In the genomic region with DNA sequence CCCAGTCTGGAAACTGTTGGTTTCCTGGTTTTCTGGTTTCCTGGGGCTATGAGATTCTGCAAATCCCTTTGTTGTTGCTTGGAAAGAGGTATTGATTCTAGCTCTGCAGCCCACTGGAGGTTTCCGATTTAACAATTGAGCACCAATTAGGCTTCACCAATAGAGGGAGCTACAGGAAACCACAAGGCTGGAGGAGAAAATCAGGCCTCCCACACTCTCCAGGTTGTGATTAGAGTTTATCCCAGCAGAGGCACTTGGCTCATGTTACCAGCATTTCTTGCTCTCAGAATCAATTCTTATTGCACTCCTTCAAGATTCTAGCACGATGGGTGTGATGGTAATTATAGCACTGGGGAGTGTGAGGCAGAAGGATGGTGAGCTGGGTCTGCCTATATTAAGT, we compare ENCODE assay signal across 12 mouse cellular contexts. TPM values are rescaled to one million over a fixed set of nuclear protein-coding genes. Genes with fewer than 3 reads are reported as not detected.
DNase-seq lines count a peak whose midpoint lies in the region; ATAC-seq and TF ChIP-seq lines count a peak whose summit lies in the region.
"Had no signal": no experiment of that assay in that cellular context is flagged by ENCODE, and none has a peak within 500 bp of the region (broad histone marks: within the 10 kb centered on the region; RNA-seq: fewer than 3 reads in every experiment).

No protein-coding gene starts in this region.

- no peak overlapping the region for H3K9ac ChIP-seq in liver, adult 2 months (ENCODE audit: low read depth, low read length)
- no peak overlapping the region for H3K9ac ChIP-seq in liver, embryonic 11.5 days (ENCODE audit: low read depth, low read length)
- H3K9ac ChIP-seq: embryonic facial prominence, embryonic 13.5 days; hindbrain, embryonic 15.5 days had no signal

- no peaks in the 10 kb centered on the region for H3K79me2 ChIP-seq in liver, adult 2 months (ENCODE audit: control insufficient read depth, insufficient read depth, low read length)

- no peak for ATAC-seq in liver, embryonic 11.5 days (replicated peaks; ENCODE audit: low FRiP score)

- TF ChIP-seq CTCF in cerebellum, adult 2 months (IDR thresholded peaks at IDR 0.05; ENCODE audit: borderline replicate concordance, insufficient read depth, low read depth, low read length): peak; percentile 20; the same call in 1 of the 2 replicates
- peak; percentile 54 for TF ChIP-seq CTCF in liver, adult 2 months (IDR thresholded peaks at IDR 0.05; ENCODE audit: low read depth, low read length)

- no peak overlapping the region for H3K4me3 ChIP-seq in cerebellum, adult 2 months (replicated peaks; ENCODE audit: insufficient read depth, low read depth, low read length)
- no peak overlapping the region for H3K4me3 ChIP-seq in liver, adult 2 months (ENCODE audit: insufficient read depth, low read depth, low read length)
- no peak overlapping the region for H3K4me3 ChIP-seq in liver, embryonic 11.5 days (ENCODE audit: low read depth, low read length)
- H3K4me3 ChIP-seq: embryonic facial prominence, embryonic 13.5 days; hindbrain, embryonic 15.5 days; megakaryocyte, embryonic 14.5 days had no signal

- no peaks in the 10 kb centered on the region for H3K9me3 ChIP-seq in liver, embryonic 11.5 days (ENCODE audit: control insufficient read depth, low read length)
- H3K9me3 ChIP-seq: embryonic facial prominence, embryonic 13.5 days; hindbrain, embryonic 15.5 days had no signal

- no peak for DNase-seq in cerebellum, adult 2 months
- no peak for DNase-seq in cerebellum, adult 11 months
- DNase-seq in liver, adult 2 months (ENCODE audit: extremely low read depth, low read depth, low spot score): peak; percentile 50
- DNase-seq in liver, embryonic 11.5 days (ENCODE audit: low spot score): no peak
- DNase-seq in adipocyte (ENCODE audit: low spot score): peak; percentile 72
- DNase-seq in left cerebral cortex, postnatal 25 days (ENCODE audit: low spot score in 2 of 2): peak; percentile 62 to 79
- DNase-seq in gastrocnemius, postnatal 36 days: no peak
- no peak for DNase-seq in urinary bladder, postnatal 36 days (ENCODE audit: low spot score in 2 of 2)
- DNase-seq: thymus, postnatal 14 days had no signal

- H3K27me3 ChIP-seq in cerebellum, adult 2 months (ENCODE audit: control insufficient read depth, insufficient read depth, low read length): no peaks in the 10 kb centered on the region; the same call in 1 of the 2 replicates
- H3K27me3 ChIP-seq in liver, adult 2 months (ENCODE audit: control insufficient read depth, insufficient read depth, low read length): no peaks in the 10 kb centered on the region
- no peaks in the 10 kb centered on the region for H3K27me3 ChIP-seq in liver, embryonic 11.5 days (replicated peaks; ENCODE audit: control insufficient read depth, insufficient read depth, low read length)
- H3K27me3 ChIP-seq: embryonic facial prominence, embryonic 13.5 days; hindbrain, embryonic 15.5 days had no signal

- H3K36me3 ChIP-seq in liver, adult 2 months (ENCODE audit: control insufficient read depth, insufficient read depth, low read length): no peaks in the 10 kb centered on the region
- H3K36me3 ChIP-seq in liver, embryonic 11.5 days (ENCODE audit: control insufficient read depth, insufficient read depth, low read length): no peaks in the 10 kb centered on the region
- H3K36me3 ChIP-seq: embryonic facial prominence, embryonic 13.5 days; hindbrain, embryonic 15.5 days had no signal

- 29% methylated on average over 2 of the region's 2 CpGs for WGBS in cerebellum, adult 2 months
- 17% methylated on average over 2 of the region's 2 CpGs for whole genome bisulfite sequencing in liver, adult 2 months
- 16% methylated on average over 2 of the region's 2 CpGs for WGBS in liver, embryonic 11.5 days

- no peaks in the 10 kb centered on the region for H3K4me1 ChIP-seq in cerebellum, adult 2 months (ENCODE audit: control insufficient read depth, insufficient read depth, low read length)
- H3K4me1 ChIP-seq in liver, adult 2 months (ENCODE audit: control insufficient read depth, insufficient read depth, low read length): no peaks in the 10 kb centered on the region
- H3K4me1 ChIP-seq in liver, embryonic 11.5 days (replicated peaks; ENCODE audit: control insufficient read depth, insufficient read depth, low read length): no peaks in the 10 kb centered on the region
- H3K4me1 ChIP-seq: embryonic facial prominence, embryonic 13.5 days; hindbrain, embryonic 15.5 days; megakaryocyte, embryonic 14.5 days had no signal

- no peak for TF ChIP-seq POLR2A in cerebellum, adult 2 months (IDR thresholded peaks at IDR 0.05; ENCODE audit: borderline replicate concordance, insufficient read depth, low read length)
- TF ChIP-seq POLR2A in liver, adult 2 months (IDR thresholded peaks at IDR 0.05; ENCODE audit: extremely low read depth, insufficient read depth, low read length): no peak

- H3K27ac ChIP-seq in cerebellum, adult 2 months (ENCODE audit: insufficient read depth, low read length): no peak overlapping the region
- H3K27ac ChIP-seq in liver, adult 2 months (replicated peaks; ENCODE audit: insufficient read depth, low read depth, low read length): no peak overlapping the region
- H3K27ac ChIP-seq in liver, embryonic 11.5 days (ENCODE audit: low read depth, low read length): no peak overlapping the region
- H3K27ac ChIP-seq: embryonic facial prominence, embryonic 13.5 days; hindbrain, embryonic 15.5 days had no signal

- intact Hi-C loops in left cerebral cortex, postnatal 25 days (cut with DNase I): loop anchor here (1.0 kb wide), 1 partner anchor 22 kb away; no protein-coding TSS in a partner anchor
- intact Hi-C loops in gastrocnemius, postnatal 36 days (cut with DNase I): no loop called here

- no peak overlapping the region for H3K4me2 ChIP-seq in liver, embryonic 11.5 days
- H3K4me2 ChIP-seq: embryonic facial prominence, embryonic 13.5 days; hindbrain, embryonic 15.5 days had no signal

RNA-seq across cellular contexts. Expression of a gene that starts 13.9 kb away (rescaled TPM):
- polyA plus RNA-seq in cerebellum, adult 2 months (2012; rRNA removed): 0.28 and 0.29 TPM in 2 replicates
- under 0.01 and 0.07 TPM in 2 replicates for total RNA-seq in liver, adult 2 months (2014; rRNA removed)
- polyA plus RNA-seq in liver, adult 2 months (2012; rRNA removed): 0.06 TPM in 1 of 2 replicates, not detected in the other
- 0.04 TPM in 2 replicates for polyA plus RNA-seq in liver, embryonic 11.5 days (2014; fragmentation: Nextera tagmentation; extraction: Ambion mirVana)
- under 1 TPM; 0.16 to 0.25 TPM for total RNA-seq in left cerebral cortex, postnatal 25 days (2021)
- total RNA-seq in gastrocnemius, postnatal 36 days (2021): under 1 TPM; 0.15 to 0.32 TPM
- polyA plus RNA-seq: embryonic facial prominence, embryonic 13.5 days; hindbrain, embryonic 15.5 days had no signal

RNA-seq across cellular contexts. Expression of a gene that starts 22.2 kb away (rescaled TPM):
- polyA plus RNA-seq in cerebellum, adult 2 months (2012; rRNA removed): 228 and 241 TPM in 2 replicates
- 62.0 and 91.0 TPM in 2 replicates for total RNA-seq in liver, adult 2 months (2014; rRNA removed)
- 279 and 433 TPM in 2 replicates for polyA plus RNA-seq in liver, adult 2 months (2012; rRNA removed)
- polyA plus RNA-seq in liver, embryonic 11.5 days (2014; fragmentation: Nextera tagmentation; extraction: Ambion mirVana): 111 and 118 TPM in 2 replicates
- 100 to 1,000 TPM; 125 to 133 TPM for total RNA-seq in left cerebral cortex, postnatal 25 days (2021)
- total RNA-seq in gastrocnemius, postnatal 36 days (2021): 10 to 100 TPM; 76.7 to 86.2 TPM

RNA-seq across cellular contexts. Expression of a gene that starts 37.0 kb away (rescaled TPM):
- polyA plus RNA-seq in cerebellum, adult 2 months (2012; rRNA removed): 16.7 and 18.5 TPM in 2 replicates
- 0.60 and 0.74 TPM in 2 replicates for total RNA-seq in liver, adult 2 months (2014; rRNA removed)
- 0.28 and 0.34 TPM in 2 replicates for polyA plus RNA-seq in liver, adult 2 months (2012; rRNA removed)
- 5.4 and 8.2 TPM in 2 replicates for polyA plus RNA-seq in liver, embryonic 11.5 days (2014; fragmentation: Nextera tagmentation; extraction: Ambion mirVana)
- total RNA-seq in left cerebral cortex, postnatal 25 days (2021): 10 to 100 TPM; 24.8 to 27.7 TPM
- 1 to 10 TPM; 2.5 TPM for total RNA-seq in gastrocnemius, postnatal 36 days (2021)

Comparison
In these comparisons a context has a peak if more than half of its experiments do, and no peak if none do; other contexts are left out.
1. DNase-seq: peak in liver, adult 2 months (single experiment), adipocyte (single experiment) and left cerebral cortex, postnatal 25 days (2 of 2); none in cerebellum, adult 2 months (0 of 2), cerebellum, adult 11 months (single experiment), liver, embryonic 11.5 days (single experiment), gastrocnemius, postnatal 36 days (0 of 2) and urinary bladder, postnatal 36 days (0 of 2).
2. RNA of a gene that starts 37.0 kb away (total RNA-seq): 24.8 to 27.7 TPM in left cerebral cortex, postnatal 25 days; 2.5 TPM in gastrocnemius, postnatal 36 days and 0.60 to 0.74 TPM in liver, adult 2 months; every median in the first group is over 4 times any median in the second.